Mouse (Mus musculus): ENCODE measurements around the gene Arglu1. TPM values are rescaled to one million over a fixed set of nuclear protein-coding genes. Genes with fewer than 3 reads are reported as not detected.

The Arglu1 gene
- polyA plus RNA-seq, 1 experiment = 109 TPM

DNA sequence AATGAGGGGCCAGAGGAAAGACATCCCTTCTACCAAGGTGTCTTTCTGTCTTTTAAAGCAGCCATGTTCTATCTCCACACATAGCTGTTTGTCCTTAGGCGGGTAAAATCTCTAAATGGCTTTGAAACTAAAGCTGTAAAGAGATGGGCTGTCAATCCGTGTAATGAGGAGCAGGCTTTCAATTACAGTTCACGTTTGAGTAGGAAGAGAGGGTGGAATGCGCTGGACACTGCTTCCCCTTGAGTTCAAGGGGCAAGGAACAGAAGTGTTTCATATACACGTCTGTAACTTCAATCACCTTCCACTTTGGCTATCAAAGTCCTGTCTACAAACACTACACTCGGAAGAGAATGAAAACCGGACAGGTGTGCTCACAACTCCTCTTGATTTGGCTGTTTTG, 66.3 kb downstream of the Arglu1 start:
- TF ChIP-seq POLR2A (IDR thresholded peaks at IDR 0.05; ENCODE audit: low read depth, low read length) = no peak
- no peak for TF ChIP-seq CTCF (IDR thresholded peaks at IDR 0.05; ENCODE audit: borderline replicate concordance, insufficient read depth, low read length)
- no peak overlapping the region for H3K4me3 ChIP-seq (ENCODE audit: insufficient read depth, low read length)
- no peak overlapping the region for H3K27ac ChIP-seq (ENCODE audit: insufficient read depth, low read length)
- H3K4me1 ChIP-seq (ENCODE audit: control insufficient read depth, insufficient read depth, low read length) = 0 out of 2 replicates have a peak, but pooled peaks cover 3% of the 10 kb centered on the region

DNA sequence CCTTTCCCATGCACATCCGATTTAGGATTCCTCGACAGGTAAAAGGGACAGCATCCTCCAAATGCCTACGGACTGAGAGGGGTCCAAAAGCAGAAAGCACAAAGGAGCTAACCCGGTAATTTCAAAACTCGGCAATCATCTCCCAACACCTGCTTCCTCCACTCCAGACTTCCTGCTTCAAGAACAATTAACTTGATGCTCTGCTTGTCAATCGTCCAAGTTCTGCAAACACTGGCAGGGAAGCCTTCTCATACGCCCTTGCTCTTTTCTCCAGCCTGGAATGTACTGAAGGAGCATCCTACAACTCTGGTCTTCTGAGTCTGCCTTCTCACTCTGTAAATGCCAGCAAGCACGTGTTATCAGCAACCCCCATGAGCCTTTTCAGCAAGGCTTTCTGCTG, 66.8 kb downstream of the Arglu1 start:
- H3K4me1 ChIP-seq (ENCODE audit: control insufficient read depth, insufficient read depth, low read length) = 0 out of 2 replicates have a peak, but pooled peaks cover 3% of the 10 kb centered on the region
- no peak for TF ChIP-seq POLR2A (IDR thresholded peaks at IDR 0.05; ENCODE audit: low read depth, low read length)
- TF ChIP-seq CTCF (IDR thresholded peaks at IDR 0.05; ENCODE audit: borderline replicate concordance, insufficient read depth, low read length) = no peak
- H3K4me3 ChIP-seq (ENCODE audit: insufficient read depth, low read length) = no peak overlapping the region
- H3K27ac ChIP-seq (ENCODE audit: insufficient read depth, low read length) = no peak overlapping the region

DNA sequence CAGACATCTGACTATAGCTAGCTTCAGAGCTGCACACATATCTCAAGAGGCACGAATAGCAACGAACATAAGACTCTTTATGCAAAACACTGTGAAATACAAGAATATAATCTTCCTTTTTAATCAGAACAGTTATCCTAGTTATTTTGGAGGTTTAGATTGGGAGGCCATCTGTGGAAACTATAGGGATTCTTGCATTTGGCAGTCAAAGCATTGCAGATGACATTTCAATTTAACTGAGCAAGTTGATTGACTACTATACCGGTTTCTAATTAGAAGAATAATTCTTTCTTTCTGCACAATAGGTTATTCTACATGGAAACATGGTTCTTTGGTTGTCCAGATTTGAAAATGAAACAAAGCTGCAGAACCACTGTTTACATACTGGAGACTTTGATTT, 67.8 kb downstream of the Arglu1 start:
- TF ChIP-seq CTCF (IDR thresholded peaks at IDR 0.05; ENCODE audit: borderline replicate concordance, insufficient read depth, low read length) (no peak), POLR2A (IDR thresholded peaks at IDR 0.05; ENCODE audit: low read depth, low read length) (no peak)
- Histone ChIP-seq H3K27ac (ENCODE audit: insufficient read depth, low read length) (no peak overlapping the region), H3K4me3 (ENCODE audit: insufficient read depth, low read length) (no peak overlapping the region), H3K4me1 (ENCODE audit: control insufficient read depth, insufficient read depth, low read length) (0 out of 2 replicates have a peak, but pooled peaks cover 3% of the 10 kb centered on the region)

DNA sequence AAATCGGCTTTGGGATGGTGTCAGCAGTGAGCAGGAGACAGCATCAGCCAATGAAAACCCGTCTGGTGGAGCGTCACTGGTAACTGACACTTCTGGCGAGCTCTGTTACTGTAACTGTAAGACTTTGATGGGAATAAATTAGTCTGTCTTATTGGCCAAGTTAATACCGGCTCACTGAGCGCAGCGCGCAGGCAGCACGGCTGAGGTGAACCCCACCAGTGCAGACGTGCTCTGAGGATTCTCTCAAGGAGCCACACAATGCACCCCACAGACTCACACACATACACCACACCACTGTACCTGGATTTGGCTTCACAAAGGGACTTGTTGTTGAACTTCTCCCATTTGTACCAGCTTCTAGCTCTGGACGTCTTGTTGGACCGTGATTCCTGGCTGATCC, 68.3 kb downstream of the Arglu1 start:
- H3K4me3 ChIP-seq (ENCODE audit: insufficient read depth, low read length) = no peak overlapping the region
- 0 out of 2 replicates have a peak, but pooled peaks cover 3% of the 10 kb centered on the region for H3K4me1 ChIP-seq (ENCODE audit: control insufficient read depth, insufficient read depth, low read length)
- TF ChIP-seq CTCF (IDR thresholded peaks at IDR 0.05; ENCODE audit: borderline replicate concordance, insufficient read depth, low read length) (no peak), POLR2A (IDR thresholded peaks at IDR 0.05; ENCODE audit: low read depth, low read length) (no peak)
- H3K27ac ChIP-seq (ENCODE audit: insufficient read depth, low read length) = no peak overlapping the region

DNA sequence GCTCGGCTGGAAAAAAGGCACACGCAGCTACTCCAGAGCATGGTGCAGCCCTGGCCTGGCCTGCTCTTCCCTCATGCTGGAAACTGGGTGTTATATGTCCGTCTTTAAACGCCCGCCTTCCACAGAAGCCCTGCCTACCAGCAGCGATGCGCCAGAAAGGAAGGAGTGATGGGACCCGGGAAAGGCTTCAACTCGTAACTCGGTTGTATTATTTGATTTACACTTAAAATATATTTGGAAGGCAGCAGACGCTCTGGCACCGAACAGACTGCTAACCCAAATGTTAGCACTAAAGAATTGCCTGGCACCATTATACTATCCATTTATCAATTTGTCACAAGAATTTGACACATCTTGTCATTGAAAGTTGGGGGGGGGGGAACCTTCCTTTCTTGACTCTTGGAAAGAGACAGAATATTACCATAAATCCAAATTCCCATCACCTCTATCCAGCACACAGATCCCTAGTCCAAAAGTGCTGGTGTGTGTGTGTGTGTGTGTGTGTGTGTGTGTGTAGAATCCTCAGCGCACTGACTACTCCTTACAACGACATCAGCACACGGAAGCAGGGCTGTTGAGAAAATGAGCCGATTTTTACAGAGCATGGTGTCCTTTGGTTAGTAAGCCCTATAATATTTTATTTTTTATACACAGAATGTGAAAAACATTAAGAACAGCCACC, 68.9 kb downstream of the Arglu1 start:
- no peak for TF ChIP-seq CTCF (IDR thresholded peaks at IDR 0.05; ENCODE audit: borderline replicate concordance, insufficient read depth, low read length)
- no peak for TF ChIP-seq POLR2A (IDR thresholded peaks at IDR 0.05; ENCODE audit: low read depth, low read length)
- H3K4me1 ChIP-seq (ENCODE audit: control insufficient read depth, insufficient read depth, low read length) = 0 out of 2 replicates have a peak, but pooled peaks cover 3% of the 10 kb centered on the region
- H3K4me3 ChIP-seq (ENCODE audit: insufficient read depth, low read length) = no peak overlapping the region
- H3K27ac ChIP-seq (ENCODE audit: insufficient read depth, low read length) = no peak overlapping the region

DNA sequence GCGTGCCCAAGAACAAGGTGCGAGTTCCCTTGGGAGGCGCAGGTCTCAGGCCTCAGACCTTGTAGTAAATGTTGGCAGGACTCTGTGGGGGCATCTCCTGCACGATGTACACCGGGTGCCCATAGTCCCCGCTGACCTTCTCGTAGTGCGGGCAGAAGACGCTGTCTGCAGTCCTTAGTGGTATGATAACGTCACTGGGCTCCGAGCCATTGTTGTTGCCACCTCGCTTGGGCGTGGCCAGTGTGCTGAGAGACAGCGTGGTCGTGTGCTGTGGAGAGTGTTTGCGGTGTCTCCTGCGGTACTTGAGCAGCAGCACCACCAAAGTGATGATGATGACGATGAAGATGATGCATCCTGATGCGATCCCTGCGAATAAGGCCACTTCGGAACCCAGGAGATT, 69.8 kb downstream of the Arglu1 start:
- no peak for TF ChIP-seq POLR2A (IDR thresholded peaks at IDR 0.05; ENCODE audit: low read depth, low read length)
- TF ChIP-seq CTCF (IDR thresholded peaks at IDR 0.05; ENCODE audit: borderline replicate concordance, insufficient read depth, low read length) = no peak
- Histone ChIP-seq H3K4me1 (ENCODE audit: control insufficient read depth, insufficient read depth, low read length) (0 out of 2 replicates have a peak, but pooled peaks cover 3% of the 10 kb centered on the region), H3K4me3 (ENCODE audit: insufficient read depth, low read length) (no peak overlapping the region), H3K27ac (ENCODE audit: insufficient read depth, low read length) (no peak overlapping the region)

DNA sequence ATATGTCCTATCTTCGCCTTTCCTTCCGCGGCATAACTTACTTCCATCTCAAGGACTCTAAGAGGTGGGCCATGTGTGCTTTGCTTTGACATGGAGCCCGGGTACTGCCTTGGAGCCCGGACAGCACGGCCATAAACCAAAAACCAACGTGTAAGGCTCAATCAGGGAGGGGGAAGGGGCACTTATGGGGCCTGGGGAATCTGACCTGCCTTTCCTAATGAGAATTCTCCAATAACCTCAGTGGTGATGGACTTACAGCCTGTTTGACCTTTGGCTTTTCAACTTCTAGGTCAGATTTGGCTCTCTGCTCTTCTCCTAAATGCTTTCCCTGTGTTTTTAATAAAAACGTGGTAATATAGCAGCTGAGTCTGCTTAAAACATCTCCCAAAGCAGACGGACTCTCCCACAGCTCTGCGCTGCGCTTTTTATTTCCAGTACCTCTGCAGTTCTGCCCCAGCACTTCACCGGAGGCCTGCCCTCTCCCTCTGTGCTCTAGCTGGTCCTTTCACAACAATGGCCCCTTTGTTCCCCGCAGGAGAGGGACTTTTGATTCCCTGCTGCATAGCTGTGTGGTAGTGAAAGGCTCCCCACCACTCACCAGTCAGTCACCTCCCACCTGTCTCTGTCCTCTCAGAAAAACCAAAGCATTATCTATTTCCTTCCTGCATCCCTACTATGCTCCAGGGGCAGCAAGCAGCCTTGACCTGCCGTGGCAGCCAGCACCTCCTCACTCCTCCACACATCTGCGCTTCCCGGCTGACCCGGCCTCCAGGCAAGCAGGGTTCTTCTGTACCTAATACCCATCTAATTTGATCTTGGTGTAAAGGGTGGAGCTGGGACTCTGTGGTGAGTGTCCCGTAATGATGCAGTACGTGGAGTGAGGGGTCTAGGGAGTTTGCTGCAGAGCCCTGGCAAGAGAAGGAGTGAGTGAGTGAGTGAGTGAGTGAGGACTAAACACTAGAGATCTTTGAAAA, 70.8 kb downstream of the Arglu1 start:
- H3K27ac ChIP-seq (ENCODE audit: insufficient read depth, low read length) = no peak overlapping the region
- no peak overlapping the region for H3K4me3 ChIP-seq (ENCODE audit: insufficient read depth, low read length)
- H3K4me1 ChIP-seq (ENCODE audit: control insufficient read depth, insufficient read depth, low read length) = 0 out of 2 replicates have a peak, but pooled peaks cover 3% of the 10 kb centered on the region
- TF ChIP-seq CTCF (IDR thresholded peaks at IDR 0.05; ENCODE audit: borderline replicate concordance, insufficient read depth, low read length) = no peak
- no peak for TF ChIP-seq POLR2A (IDR thresholded peaks at IDR 0.05; ENCODE audit: low read depth, low read length)

Other genes starting within 250 kb of the Arglu1 start
- 56.9 and 57.2 TPM in 2 replicates for gene Efnb2, start 29.3 kb downstream of the Arglu1 start, polyA plus RNA-seq (2011; ENCODE audit: insufficient read length, low read depth, missing spikeins)

Data from embryonic fibroblast, embryonic 13.5 days (primary cell).